Mouse (Mus musculus): ENCODE data around the gene Zfp423.
A peak's percentile ranks its signal among the peaks of the same experiment; 100 is the strongest.

The Zfp423 gene

GRCm38 (mm10) chr8:87836866-87837265 is 122.5 kb downstream of the Zfp423 start:
- peak; percentile 91 for DNase-seq (ENCODE audit: low read depth, low spot score)

- no peak for DNase-seq (ENCODE audit: low read depth, low spot score)
These were observed 123.5 kb downstream of the Zfp423 start for GRCm38 (mm10) chr8:87835924-87836323.

- no peak for DNase-seq (ENCODE audit: low read depth, low spot score)
These were observed 124.0 kb downstream of the Zfp423 start for GRCm38 (mm10) chr8:87835411-87835821.

- no peak for DNase-seq (ENCODE audit: low read depth, low spot score)
These were observed 124.7 kb downstream of the Zfp423 start for GRCm38 (mm10) chr8:87834656-87835055.

GRCm38 (mm10) chr8:87833841-87834620 is 125.4 kb downstream of the Zfp423 start:
- DNase-seq (ENCODE audit: low read depth, low spot score): no peak

GRCm38 (mm10) chr8:87833339-87833738 is 126.1 kb downstream of the Zfp423 start:
- DNase-seq (ENCODE audit: low read depth, low spot score): no peak

GRCm38 (mm10) chr8:87832381-87833325 is 126.7 kb downstream of the Zfp423 start:
- DNase-seq (ENCODE audit: low read depth, low spot score): no peak

- peak; percentile 86 for DNase-seq (ENCODE audit: low read depth, low spot score)
These were observed 127.8 kb downstream of the Zfp423 start for GRCm38 (mm10) chr8:87831567-87831966.

- DNase-seq (ENCODE audit: low read depth, low spot score): peak; percentile 78
These were observed 128.3 kb downstream of the Zfp423 start for GRCm38 (mm10) chr8:87831116-87831515.

- DNase-seq (ENCODE audit: low read depth, low spot score): peak; percentile 62
These were observed 129.2 kb downstream of the Zfp423 start for GRCm38 (mm10) chr8:87830200-87830599.

GRCm38 (mm10) chr8:87826013-87826660 is 133.3 kb downstream of the Zfp423 start:
- DNase-seq (ENCODE audit: low read depth, low spot score): no peak

GRCm38 (mm10) chr8:87823172-87823571 is 136.2 kb downstream of the Zfp423 start:
- DNase-seq (ENCODE audit: low read depth, low spot score): no peak

GRCm38 (mm10) chr8:87822690-87823089 is 136.7 kb downstream of the Zfp423 start:
- peak; percentile 51 for DNase-seq (ENCODE audit: low read depth, low spot score)

- DNase-seq (ENCODE audit: low read depth, low spot score): peak; percentile 36
These were observed 137.2 kb downstream of the Zfp423 start for GRCm38 (mm10) chr8:87822175-87822574.

GRCm38 (mm10) chr8:87821655-87822054 is 137.7 kb downstream of the Zfp423 start:
- DNase-seq (ENCODE audit: low read depth, low spot score): no peak

GRCm38 (mm10) chr8:87819263-87819662 is 140.1 kb downstream of the Zfp423 start:
- DNase-seq (ENCODE audit: low read depth, low spot score): no peak

GRCm38 (mm10) chr8:87818506-87818905 is 140.9 kb downstream of the Zfp423 start:
- no peak for DNase-seq (ENCODE audit: low read depth, low spot score)

- no peak for DNase-seq (ENCODE audit: low read depth, low spot score)
These were observed 143.3 kb downstream of the Zfp423 start for GRCm38 (mm10) chr8:87816141-87816540.

- DNase-seq (ENCODE audit: low read depth, low spot score): no peak
These were observed 146.7 kb downstream of the Zfp423 start for GRCm38 (mm10) chr8:87812661-87813060.

GRCm38 (mm10) chr8:87812069-87812449 is 147.3 kb downstream of the Zfp423 start:
- no peak for DNase-seq (ENCODE audit: low read depth, low spot score)

- DNase-seq (ENCODE audit: low read depth, low spot score): no peak
These were observed 147.9 kb downstream of the Zfp423 start for GRCm38 (mm10) chr8:87811399-87812068.
